Mouse (Mus musculus) small intestine, adult 2 months (tissue): Measurements from ENCODE around the gene Snapc2.

Experiments used
- CTCF ChIP-seq: fragments of 200-500 bp; IDR thresholded peaks from 2 replicates; pipeline ENCODE4 v1.5.1; 2012; ENCODE audit warnings: low read depth, mild to moderate bottlenecking, control low read depth, inconsistent platforms, low read length, moderate library complexity, mixed read lengths; ENCODE audit not compliant: insufficient replicate concordance, insufficient read length; ENCODE audit errors: extremely low read depth
- POLR2A ChIP-seq: fragments of 200-500 bp; IDR thresholded peaks from 2 replicates; pipeline ENCODE4 v1.6.1; 2012; ENCODE audit warnings: low read depth, mild to moderate bottlenecking, control low read depth, inconsistent platforms, low read length, moderate library complexity

GRCm38 (mm10) chr8:4263105-4263791, 10.4 kb downstream of the Snapc2 start:
- TF ChIP-seq POLR2A (no peak), CTCF (no peak)
